Comparison of ENCODE assay signal across 33 mouse cellular contexts in genomic region chr11:116611883-116612282, GRCm38 (mm10). TPM values are rescaled to one million over a fixed set of nuclear protein-coding genes. Genes with fewer than 3 reads are reported as not detected.
DNase-seq lines count a peak whose midpoint lies in the region; ATAC-seq and TF ChIP-seq lines count a peak whose summit lies in the region.
"Had no signal": no experiment of that assay in that cellular context is flagged by ENCODE, and none has a peak within 500 bp of the region (broad histone marks: within the 10 kb centered on the region; RNA-seq: fewer than 3 reads in every experiment).

No protein-coding gene starts in this region.

- no peaks in the 10 kb centered on the region for H3K27me3 ChIP-seq in spleen, adult 2 months (ENCODE audit: control insufficient read depth, insufficient read depth, low read length)
- H3K27me3 ChIP-seq in liver, embryonic 15.5 days, result no peaks in the 10 kb centered on the region
- H3K27me3 ChIP-seq in hindbrain, embryonic 12.5 days, result no peaks in the 10 kb centered on the region
- H3K27me3 ChIP-seq: CH12.LX; embryonic facial prominence, embryonic 12.5 days; embryonic facial prominence, embryonic 15.5 days; forebrain, embryonic 15.5 days; heart, embryonic 13.5 days; hindbrain, embryonic 13.5 days; Patski had no signal

- H3K4me2 ChIP-seq in liver, embryonic 15.5 days, result no peak overlapping the region
- no peak overlapping the region for H3K4me2 ChIP-seq in hindbrain, embryonic 12.5 days (replicated peaks)
- H3K4me2 ChIP-seq: embryonic facial prominence, embryonic 12.5 days; embryonic facial prominence, embryonic 15.5 days; forebrain, embryonic 15.5 days; heart, embryonic 13.5 days; hindbrain, embryonic 13.5 days had no signal

- ATAC-seq in liver, embryonic 15.5 days (ENCODE audit: insufficient read depth), result no peak
- ATAC-seq in hindbrain, embryonic 12.5 days (ENCODE audit: low FRiP score), result no peak
- ATAC-seq: forebrain, embryonic 15.5 days; hindbrain, embryonic 16.5 days; Patski had no signal

- TF ChIP-seq POLR2A in spleen, adult 2 months (IDR thresholded peaks at IDR 0.05; ENCODE audit: low read depth, low read length), result no peak

- peaks cover 68% of the 10 kb centered on the region for H3K4me1 ChIP-seq in spleen, adult 2 months (ENCODE audit: control insufficient read depth, insufficient read depth, insufficient read length)
- H3K4me1 ChIP-seq in liver, embryonic 15.5 days (replicated peaks), result peaks cover 71% of the 10 kb centered on the region
- peaks cover 8% of the 10 kb centered on the region for H3K4me1 ChIP-seq in hindbrain, embryonic 12.5 days

- no peak overlapping the region for H3K4me3 ChIP-seq in spleen, adult 2 months (ENCODE audit: extremely low read depth, insufficient read depth, insufficient read length)
- H3K4me3 ChIP-seq in liver, embryonic 15.5 days (replicated peaks), result no peak overlapping the region
- H3K4me3 ChIP-seq in hindbrain, embryonic 12.5 days, result no peak overlapping the region
- H3K4me3 ChIP-seq: embryonic facial prominence, embryonic 12.5 days; embryonic facial prominence, embryonic 15.5 days; forebrain, embryonic 15.5 days; heart, adult 2 months; heart, embryonic 10.5 days; heart, embryonic 13.5 days; hindbrain, embryonic 13.5 days had no signal

- H3K9me3 ChIP-seq in liver, embryonic 15.5 days (replicated peaks), result no peaks in the 10 kb centered on the region
- H3K9me3 ChIP-seq in hindbrain, embryonic 12.5 days (replicated peaks), result no peaks in the 10 kb centered on the region
- H3K9me3 ChIP-seq: embryonic facial prominence, embryonic 12.5 days; embryonic facial prominence, embryonic 15.5 days; forebrain, embryonic 15.5 days; G1E; heart, embryonic 10.5 days; heart, embryonic 13.5 days; hindbrain, embryonic 13.5 days had no signal

- no peak overlapping the region for H3K9ac ChIP-seq in liver, embryonic 15.5 days
- no peak overlapping the region for H3K9ac ChIP-seq in hindbrain, embryonic 12.5 days
- H3K9ac ChIP-seq: embryonic facial prominence, embryonic 12.5 days; embryonic facial prominence, embryonic 15.5 days; forebrain, embryonic 15.5 days; heart, embryonic 13.5 days; hindbrain, embryonic 13.5 days had no signal

- peaks cover 3% of the 10 kb centered on the region; the same call in 1 of the 2 replicates for H3K36me3 ChIP-seq in spleen, adult 2 months (ENCODE audit: control insufficient read depth, insufficient read depth, low read length)
- peaks cover 41% of the 10 kb centered on the region for H3K36me3 ChIP-seq in liver, embryonic 15.5 days (replicated peaks)
- H3K36me3 ChIP-seq in hindbrain, embryonic 12.5 days, result no peaks in the 10 kb centered on the region
- H3K36me3 ChIP-seq: embryonic facial prominence, embryonic 12.5 days; embryonic facial prominence, embryonic 15.5 days; forebrain, embryonic 15.5 days; hindbrain, embryonic 13.5 days had no signal

- peak; percentile 90 for DNase-seq in heart, adult 11 months
- DNase-seq in heart, postnatal 25 days (ENCODE audit: low spot score), result no peak
- DNase-seq in spleen, adult 2 months (ENCODE audit: low read depth in 1 of 2, low spot score in 2 of 2), result peak in 1 of 2 experiments; percentile 55
- no peak for DNase-seq in spleen, postnatal 4 days (ENCODE audit: low spot score in 2 of 2)
- DNase-seq in right cerebral cortex, postnatal 36 days (ENCODE audit: low spot score in 2 of 2), result no peak
- DNase-seq: adrenal gland, postnatal 10 days; adrenal gland, postnatal 36 days; cerebellum, adult 11 months; cerebellum, adult 2 months; cerebellum, adult 9-11 months; cerebellum, postnatal 25 days; gastrocnemius, postnatal 25 days; heart, adult 2 months; heart, postnatal 14 days had no signal

- 48% methylated on average over 9 of the region's 9 CpGs for WGBS in spleen, adult 2 months
- WGBS in liver, embryonic 15.5 days (ENCODE audit: insufficient replicate concordance), result 75% methylated on average over 9 of the region's 9 CpGs
- WGBS in hindbrain, embryonic 12.5 days, result 91% methylated on average over 9 of the region's 9 CpGs

- TF ChIP-seq CTCF in spleen, adult 2 months (IDR thresholded peaks at IDR 0.05; ENCODE audit: extremely low read depth, insufficient read depth, insufficient read length, insufficient replicate concordance), result no peak

- H3K27ac ChIP-seq in spleen, adult 2 months (ENCODE audit: insufficient read depth, low read length), result peak overlapping the region; percentile 82
- 0 out of 2 replicates have a peak overlapping the region, but pooled peaks have one; percentile 38 for H3K27ac ChIP-seq in liver, embryonic 15.5 days (replicated peaks)
- no peak overlapping the region for H3K27ac ChIP-seq in hindbrain, embryonic 12.5 days
- H3K27ac ChIP-seq: embryonic facial prominence, embryonic 12.5 days; embryonic facial prominence, embryonic 15.5 days; forebrain, embryonic 15.5 days; heart, adult 2 months; heart, embryonic 13.5 days; hindbrain, embryonic 13.5 days had no signal

- intact Hi-C loops in heart, postnatal 25 days (cut with DNase I), result no loop called here

RNA-seq across cellular contexts. Expression of gene Rhbdf2, which starts 14.9 kb away (rescaled TPM):
- 10 to 100 TPM; 10.6 to 12.8 TPM for total RNA-seq in heart, postnatal 25 days (2021)
- polyA plus RNA-seq in spleen, adult 2 months (2012; rRNA removed), result 84.5 and 91.2 TPM in 2 replicates
- polyA plus RNA-seq in liver, embryonic 15.5 days (2015; fragmentation: Nextera tagmentation; extraction: Ambion mirVana), result 7.2 and 7.5 TPM in 2 replicates
- 3.7 and 4.5 TPM in 2 replicates for polyA plus RNA-seq in hindbrain, embryonic 12.5 days (2016; fragmentation: Nextera tagmentation; extraction: Ambion mirVana)

RNA-seq across cellular contexts. Expression of gene Aanat, which starts 25.7 kb away (rescaled TPM):
- total RNA-seq in heart, postnatal 25 days (2021), result not detected
- polyA plus RNA-seq in spleen, adult 2 months (2012; rRNA removed), result not detected in 2 replicates
- not detected in 2 replicates for polyA plus RNA-seq in liver, embryonic 15.5 days (2015; fragmentation: Nextera tagmentation; extraction: Ambion mirVana)
- polyA plus RNA-seq in hindbrain, embryonic 12.5 days (2016; fragmentation: Nextera tagmentation; extraction: Ambion mirVana), result 0.15 TPM in 1 of 2 replicates, not detected in the other
- total RNA-seq: adrenal gland, adult 18-20 months; adrenal gland, postnatal 10 days; adrenal gland, postnatal 36 days; CH12.LX; common myeloid progenitor, adult 5-6 weeks; G1E; gastrocnemius, adult 8-10 months; gastrocnemius, postnatal 25 days; heart, adult 2 months; heart, postnatal 14 days; hematopoietic stem cell, adult 5-6 weeks had no signal
- polyA plus RNA-seq: embryonic facial prominence, embryonic 12.5 days; embryonic facial prominence, embryonic 15.5 days; forebrain, embryonic 11.5 days; G1E; gonadal fat pad, adult 2 months; heart, adult 2 months; heart, embryonic 10.5 days; heart, embryonic 13.5 days; heart, embryonic 16.5 days; Patski had no signal

RNA-seq across cellular contexts. Expression of gene Ube2o, which starts 30.6 kb away (rescaled TPM):
- total RNA-seq in heart, postnatal 25 days (2021), result 10 to 100 TPM; 31.4 to 37.1 TPM
- polyA plus RNA-seq in spleen, adult 2 months (2012; rRNA removed), result 42.3 and 77.3 TPM in 2 replicates
- polyA plus RNA-seq in liver, embryonic 15.5 days (2015; fragmentation: Nextera tagmentation; extraction: Ambion mirVana), result 38.1 and 51.7 TPM in 2 replicates
- 23.6 and 27.6 TPM in 2 replicates for polyA plus RNA-seq in hindbrain, embryonic 12.5 days (2016; fragmentation: Nextera tagmentation; extraction: Ambion mirVana)

RNA-seq across cellular contexts. Expression of gene Prcd, which starts 41.5 kb away (rescaled TPM):
- total RNA-seq in heart, postnatal 25 days (2021), result 1 to 10 TPM; 1.0 to 1.6 TPM
- 0.35 and 0.72 TPM in 2 replicates for polyA plus RNA-seq in spleen, adult 2 months (2012; rRNA removed)
- polyA plus RNA-seq in liver, embryonic 15.5 days (2015; fragmentation: Nextera tagmentation; extraction: Ambion mirVana), result 0.16 and 0.29 TPM in 2 replicates
- polyA plus RNA-seq in hindbrain, embryonic 12.5 days (2016; fragmentation: Nextera tagmentation; extraction: Ambion mirVana), result 0.34 and 0.43 TPM in 2 replicates
- total RNA-seq: CH12.LX; common myeloid progenitor, adult 5-6 weeks had no signal

RNA-seq across cellular contexts. Expression of gene Cygb, which starts 42.2 kb away (rescaled TPM):
- 10 to 100 TPM; 34.8 to 49.8 TPM for total RNA-seq in heart, postnatal 25 days (2021)
- 10.0 and 14.2 TPM in 2 replicates for polyA plus RNA-seq in spleen, adult 2 months (2012; rRNA removed)
- 0.84 and 1.0 TPM in 2 replicates for polyA plus RNA-seq in liver, embryonic 15.5 days (2015; fragmentation: Nextera tagmentation; extraction: Ambion mirVana)
- polyA plus RNA-seq in hindbrain, embryonic 12.5 days (2016; fragmentation: Nextera tagmentation; extraction: Ambion mirVana), result 4.5 and 5.9 TPM in 2 replicates
- total RNA-seq: CH12.LX; common myeloid progenitor, adult 5-6 weeks; G1E; hematopoietic stem cell, adult 5-6 weeks had no signal

Comparison
In these comparisons a context has a peak if more than half of its experiments do, and no peak if none do; other contexts are left out.
1. RNA of gene Rhbdf2, which starts 14.9 kb away (polyA plus RNA-seq): 84.5 to 91.2 TPM in spleen, adult 2 months; 7.2 to 7.5 TPM in liver, embryonic 15.5 days and 3.7 to 4.5 TPM in hindbrain, embryonic 12.5 days; every median in the first group is over 10 times any median in the second.